Mouse (Mus musculus) c-Kit-positive CD71-positive TER-119-positive erythroid progenitor cells, embryonic 14.5 days (primary cell): ENCODE measurements around the gene Cited4.

Experiments
- DNase-seq: peaks from one replicate; pipeline ENCODE4 v3.0.0-alpha.2; 2013; ENCODE audit warnings: low spot score

Cited4 gene

GRCm38 (mm10) chr4:120680953-120681352 lies 14.6 kb downstream of the Cited4 start:
- DNase-seq: no peak

- DNase-seq: peak; percentile 75
Observed at GRCm38 (mm10) chr4:120682168-120682567, 15.8 kb downstream of the Cited4 start.

- peak; percentile 69 for DNase-seq
Observed at GRCm38 (mm10) chr4:120683278-120683997, 17.1 kb downstream of the Cited4 start.

- DNase-seq: no peak
Observed at GRCm38 (mm10) chr4:120687282-120687681, 20.9 kb downstream of the Cited4 start.

GRCm38 (mm10) chr4:120689317-120689716 lies 22.9 kb downstream of the Cited4 start:
- DNase-seq: no peak

- no peak for DNase-seq
Observed at GRCm38 (mm10) chr4:120692717-120693116, 26.3 kb downstream of the Cited4 start.

GRCm38 (mm10) chr4:120697353-120697752 lies 31.0 kb downstream of the Cited4 start:
- no peak for DNase-seq

- no peak for DNase-seq
Observed at GRCm38 (mm10) chr4:120697799-120698484, 31.6 kb downstream of the Cited4 start.

- DNase-seq: no peak
Observed at GRCm38 (mm10) chr4:120701180-120701579, 34.8 kb downstream of the Cited4 start.

GRCm38 (mm10) chr4:120702056-120702455 lies 35.7 kb downstream of the Cited4 start:
- DNase-seq: no peak

GRCm38 (mm10) chr4:120702511-120702910 lies 36.1 kb downstream of the Cited4 start:
- DNase-seq: no peak

GRCm38 (mm10) chr4:120712236-120712635 lies 45.9 kb downstream of the Cited4 start:
- no peak for DNase-seq

- no peak for DNase-seq
Observed at GRCm38 (mm10) chr4:120713021-120713420, 46.6 kb downstream of the Cited4 start.

- DNase-seq: no peak
Observed at GRCm38 (mm10) chr4:120713856-120714497, 47.6 kb downstream of the Cited4 start.

GRCm38 (mm10) chr4:120716141-120716571 lies 49.8 kb downstream of the Cited4 start:
- peak; percentile 52 for DNase-seq

- DNase-seq: no peak
Observed at GRCm38 (mm10) chr4:120716765-120717164, 50.4 kb downstream of the Cited4 start.
